Mouse (Mus musculus): ENCODE measurements around the gene Cfd. TPM values are rescaled to one million over a fixed set of nuclear protein-coding genes. Genes with fewer than 3 reads are reported as not detected.

Cfd gene
- polyA plus RNA-seq (2014; fragmentation: Nextera tagmentation; extraction: Ambion mirVana) = not detected in 2 replicates

DNA sequence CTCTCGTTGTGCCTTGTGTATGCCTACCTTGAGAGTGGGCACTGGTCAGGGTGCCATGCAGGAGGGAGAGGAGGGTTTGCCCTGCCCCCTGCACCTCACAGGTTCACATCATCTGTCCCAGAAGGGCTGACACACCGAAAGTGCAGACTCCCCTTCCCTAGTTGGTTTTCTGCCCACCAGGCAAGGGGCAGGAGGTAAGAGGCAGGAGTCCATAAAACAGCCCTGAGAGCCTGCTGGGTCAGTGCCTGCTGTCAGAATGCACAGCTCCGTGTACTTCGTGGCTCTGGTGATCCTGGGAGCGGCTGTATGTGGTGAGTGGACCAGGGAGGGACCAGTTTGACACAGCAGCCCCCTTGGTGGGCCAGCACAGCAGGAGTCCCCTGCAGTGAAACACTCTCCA is at the start of gene Cfd:
Gene Cfd, plus strand, starts transcription at position 184 of the 400 bp plus-strand sequence.
- ATAC-seq (ENCODE audit: low FRiP score) = no peak
- H3K9ac ChIP-seq = no peak within 1 kb of the TSS

DNA sequence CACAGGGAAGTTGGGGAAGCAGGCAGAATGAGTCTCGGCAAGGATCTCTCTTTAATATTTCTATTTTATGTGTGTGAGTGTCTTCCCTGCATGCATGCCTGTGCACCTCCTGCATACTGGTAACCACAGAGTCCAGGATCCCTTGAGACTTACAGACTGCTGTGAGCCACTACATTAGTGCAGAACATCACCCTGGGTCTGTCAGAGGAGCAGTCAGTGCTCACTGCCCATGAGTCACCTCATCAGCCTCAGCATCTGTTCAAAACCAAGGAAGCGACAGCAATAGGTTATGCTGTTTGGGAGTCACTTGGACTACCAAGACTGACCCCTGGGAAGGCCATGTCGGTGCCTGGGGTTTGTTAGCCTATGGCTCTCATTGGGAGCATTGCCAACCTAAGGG is 48.3 kb upstream of the Cfd start:
- no peak for DNase-seq (ENCODE audit: low spot score)
- H3K4me3 ChIP-seq (replicated peaks; ENCODE audit: low read length) = no peak overlapping the region
- H3K9ac ChIP-seq = no peak overlapping the region
- peaks cover 19% of the 10 kb centered on the region for H3K4me1 ChIP-seq (replicated peaks; ENCODE audit: control insufficient read depth, insufficient read depth, low read length)
- H3K36me3 ChIP-seq (replicated peaks; ENCODE audit: control insufficient read depth, insufficient read depth) = no peaks in the 10 kb centered on the region
- no peaks in the 10 kb centered on the region for H3K27me3 ChIP-seq (ENCODE audit: control insufficient read depth, insufficient read depth, low read length)
- no peak overlapping the region for H3K27ac ChIP-seq
- H3K9me3 ChIP-seq (ENCODE audit: control insufficient read depth, low read length) = no peaks in the 10 kb centered on the region
- WGBS = 70% methylated on average over 3 of the region's 3 CpGs
- peak; percentile 5; the same call in 1 of the 2 replicates for ATAC-seq (ENCODE audit: low FRiP score)
- no peak overlapping the region for H3K4me2 ChIP-seq (replicated peaks)

More for the DNA sequence above, at the start of gene Cfd:
- peaks cover 14% of the 10 kb centered on the region for H3K36me3 ChIP-seq (replicated peaks; ENCODE audit: control insufficient read depth, insufficient read depth)
- H3K4me1 ChIP-seq (replicated peaks; ENCODE audit: control insufficient read depth, insufficient read depth, low read length) = no peaks in the 10 kb centered on the region
- H3K4me3 ChIP-seq (replicated peaks; ENCODE audit: low read length) = no peak within 1 kb of the TSS
- WGBS = 35% methylated on average over 5 of the region's 5 CpGs
- H3K27me3 ChIP-seq (ENCODE audit: control insufficient read depth, insufficient read depth, low read length) = no peaks in the 10 kb centered on the region
- no peaks in the 10 kb centered on the region for H3K9me3 ChIP-seq (ENCODE audit: control insufficient read depth, low read length)
- H3K27ac ChIP-seq = no peak within 1 kb of the TSS
- no peak within 1 kb of the TSS for H3K4me2 ChIP-seq (replicated peaks)
- no peak for DNase-seq (ENCODE audit: low spot score)

DNA sequence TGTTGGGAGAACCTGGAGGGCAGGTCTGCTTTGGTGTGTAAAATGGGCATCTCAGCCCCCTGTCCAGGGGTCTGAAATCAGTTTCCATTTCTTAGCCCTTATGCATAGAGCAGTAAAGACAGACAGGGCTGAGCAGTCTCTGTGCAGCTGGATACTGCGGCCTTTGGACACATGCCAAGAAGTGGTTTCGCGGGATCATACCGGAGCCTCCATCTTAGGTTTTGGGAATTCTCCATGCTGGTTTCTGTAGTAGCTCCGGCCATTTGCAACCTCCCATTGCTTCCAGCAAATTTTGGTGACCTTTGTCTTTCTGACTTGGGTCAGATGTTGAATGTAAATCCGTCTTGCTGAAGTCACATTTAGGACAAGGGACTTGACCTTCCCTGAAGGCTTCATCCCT is 47.2 kb upstream of the Cfd start:
- ATAC-seq (ENCODE audit: low FRiP score) = no peak
- Histone ChIP-seq H3K9me3 (ENCODE audit: control insufficient read depth, low read length) (no peaks in the 10 kb centered on the region), H3K4me1 (replicated peaks; ENCODE audit: control insufficient read depth, insufficient read depth, low read length) (peaks cover 19% of the 10 kb centered on the region), H3K27me3 (ENCODE audit: control insufficient read depth, insufficient read depth, low read length) (no peaks in the 10 kb centered on the region), H3K4me2 (replicated peaks) (no peak overlapping the region; the same call in 1 of the 2 replicates), H3K27ac (no peak overlapping the region), H3K4me3 (replicated peaks; ENCODE audit: low read length) (no peak overlapping the region), H3K36me3 (replicated peaks; ENCODE audit: control insufficient read depth, insufficient read depth) (no peaks in the 10 kb centered on the region), H3K9ac (no peak overlapping the region)
- WGBS = 53% methylated on average over 6 of the region's 6 CpGs
- no peak for DNase-seq (ENCODE audit: low spot score)

DNA sequence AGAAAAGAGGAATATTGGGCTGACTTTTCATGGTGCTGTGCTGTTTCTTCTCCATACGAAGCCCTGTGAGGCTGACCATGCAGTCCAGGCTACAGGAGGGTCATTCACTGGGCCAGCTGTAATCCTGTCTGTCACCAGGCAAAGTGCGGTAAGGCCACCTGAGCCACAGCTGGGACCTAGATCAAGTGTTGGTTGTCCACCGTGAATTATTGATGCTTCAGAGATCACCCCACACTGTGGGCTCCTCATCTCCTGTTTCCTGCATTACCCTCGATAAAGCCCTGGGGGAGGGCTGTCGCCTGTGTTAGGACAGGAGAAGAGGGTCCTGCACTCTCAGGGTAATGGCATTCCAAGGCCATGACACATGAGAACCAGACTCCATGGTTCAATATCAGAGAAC is 44.1 kb upstream of the Cfd start:
- Histone ChIP-seq H3K4me3 (replicated peaks; ENCODE audit: low read length) (no peak overlapping the region), H3K36me3 (replicated peaks; ENCODE audit: control insufficient read depth, insufficient read depth) (no peaks in the 10 kb centered on the region), H3K27me3 (ENCODE audit: control insufficient read depth, insufficient read depth, low read length) (no peaks in the 10 kb centered on the region), H3K4me1 (replicated peaks; ENCODE audit: control insufficient read depth, insufficient read depth, low read length) (peaks cover 14% of the 10 kb centered on the region), H3K9me3 (ENCODE audit: control insufficient read depth, low read length) (no peaks in the 10 kb centered on the region), H3K9ac (no peak overlapping the region), H3K4me2 (replicated peaks) (no peak overlapping the region), H3K27ac (no peak overlapping the region)
- WGBS = 71% methylated on average over 5 of the region's 5 CpGs
- ATAC-seq (ENCODE audit: low FRiP score) (no peak), DNase-seq (ENCODE audit: low spot score) (no peak)

DNA sequence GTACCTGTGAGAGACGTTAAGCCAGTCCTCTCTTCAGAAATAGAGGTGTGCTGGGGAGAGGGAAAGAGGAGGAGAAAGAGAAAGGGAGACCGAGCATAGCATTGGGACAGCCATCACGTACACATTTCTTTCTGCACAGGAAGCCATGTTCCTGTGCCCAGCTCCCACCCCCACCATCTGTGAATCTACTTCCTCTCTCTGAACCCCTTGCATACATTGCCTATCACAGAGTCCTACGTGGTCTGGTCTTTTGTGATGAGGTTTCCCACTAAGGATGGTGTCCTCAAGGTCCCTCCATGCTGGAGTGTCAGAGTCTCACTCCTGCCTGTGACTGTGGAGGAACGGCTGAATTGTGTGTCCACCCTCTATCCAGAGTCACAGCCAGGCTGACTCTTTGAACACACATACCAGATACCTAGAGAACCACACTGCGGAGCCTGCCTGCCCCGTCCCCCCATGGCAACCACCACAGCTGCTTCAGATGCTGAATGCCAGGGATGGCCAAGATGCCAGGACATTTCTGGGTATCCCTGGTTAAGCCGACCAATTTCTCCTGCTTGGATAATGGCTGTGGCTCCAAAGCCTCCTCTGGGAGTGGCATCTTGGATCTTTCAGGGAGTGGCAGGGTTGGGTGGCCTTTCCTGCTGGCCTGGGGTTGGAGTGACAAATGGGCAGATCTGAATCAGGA is 40.6 kb upstream of the Cfd start:
- ATAC-seq (ENCODE audit: low FRiP score) = no peak
- H3K4me2 ChIP-seq (replicated peaks) = no peak overlapping the region
- no peaks in the 10 kb centered on the region for H3K27me3 ChIP-seq (ENCODE audit: control insufficient read depth, insufficient read depth, low read length)
- no peak overlapping the region for H3K9ac ChIP-seq
- peaks cover 24% of the 10 kb centered on the region for H3K4me1 ChIP-seq (replicated peaks; ENCODE audit: control insufficient read depth, insufficient read depth, low read length)
- no peaks in the 10 kb centered on the region for H3K36me3 ChIP-seq (replicated peaks; ENCODE audit: control insufficient read depth, insufficient read depth)
- no peaks in the 10 kb centered on the region for H3K9me3 ChIP-seq (ENCODE audit: control insufficient read depth, low read length)
- no peak overlapping the region for H3K4me3 ChIP-seq (replicated peaks; ENCODE audit: low read length)
- DNase-seq (ENCODE audit: low spot score) = no peak
- WGBS = 80% methylated on average over 8 of the region's 8 CpGs
- H3K27ac ChIP-seq = no peak overlapping the region

DNA sequence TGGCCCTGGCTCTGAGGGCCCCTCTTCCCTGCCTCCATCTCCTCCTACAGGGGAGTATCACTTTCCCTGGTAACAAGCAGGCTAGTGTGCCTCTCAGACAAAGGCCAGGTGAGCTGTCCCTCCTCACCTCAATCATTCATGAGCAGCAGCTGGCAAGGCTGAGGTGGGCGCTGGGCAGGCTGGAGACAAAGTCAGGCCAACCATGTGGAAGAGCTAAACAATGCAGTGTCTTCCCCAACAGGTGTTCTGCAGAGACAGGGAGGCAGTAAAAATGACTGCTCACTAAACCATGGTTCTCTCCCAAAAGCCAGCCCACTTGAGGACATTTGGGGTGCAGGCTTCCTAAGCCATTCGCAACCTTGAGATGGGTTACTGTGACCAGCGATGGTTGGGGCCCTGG is 39.0 kb upstream of the Cfd start:
- DNase-seq (ENCODE audit: low spot score) (no peak), ATAC-seq (ENCODE audit: low FRiP score) (no peak)
- Histone ChIP-seq H3K4me1 (replicated peaks; ENCODE audit: control insufficient read depth, insufficient read depth, low read length) (peaks cover 36% of the 10 kb centered on the region), H3K9me3 (ENCODE audit: control insufficient read depth, low read length) (no peaks in the 10 kb centered on the region), H3K27me3 (ENCODE audit: control insufficient read depth, insufficient read depth, low read length) (no peaks in the 10 kb centered on the region), H3K36me3 (replicated peaks; ENCODE audit: control insufficient read depth, insufficient read depth) (peaks cover 5% of the 10 kb centered on the region; the same call in 1 of the 2 replicates), H3K4me3 (replicated peaks; ENCODE audit: low read length) (no peak overlapping the region), H3K4me2 (replicated peaks) (peak overlapping the region; percentile 74; the same call in 1 of the 2 replicates), H3K27ac (peak overlapping the region; percentile 98), H3K9ac (peak overlapping the region; percentile 75; the same call in 1 of the 2 replicates)
- 80% methylated on average over 3 of the region's 3 CpGs for WGBS

DNA sequence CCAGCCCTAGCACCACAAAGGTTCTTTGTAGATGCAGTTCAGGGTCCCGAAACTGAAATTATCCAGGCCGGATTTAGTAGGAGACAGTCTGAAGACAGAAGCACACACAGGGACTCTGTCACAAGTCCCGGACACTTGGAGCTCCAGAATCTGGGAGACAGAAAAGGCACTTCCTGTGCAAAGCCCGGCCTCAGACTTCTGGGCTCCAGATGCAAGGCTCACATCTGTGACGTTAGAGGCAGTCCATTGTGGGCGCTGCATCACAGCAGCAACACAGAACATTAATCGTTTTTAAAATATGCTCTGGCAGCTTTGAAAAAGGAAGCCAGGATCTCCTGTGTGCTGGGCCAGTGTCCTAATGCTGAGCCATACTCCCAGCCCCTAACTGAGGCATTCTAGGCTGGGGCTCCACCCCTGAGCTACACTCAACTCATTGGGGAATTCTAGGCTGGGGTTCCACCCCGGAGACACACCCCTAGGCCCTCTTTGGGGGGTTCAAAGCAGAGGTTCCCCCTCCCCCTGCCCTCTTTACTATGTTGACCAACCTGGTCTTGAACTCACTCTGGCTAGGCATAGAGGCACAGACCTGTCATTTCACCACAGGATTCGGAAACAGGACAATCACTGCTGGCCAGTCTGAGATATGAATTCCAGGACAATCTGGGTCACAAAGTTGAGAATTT is 38.4 kb upstream of the Cfd start:
- Histone ChIP-seq H3K4me1 (replicated peaks; ENCODE audit: control insufficient read depth, insufficient read depth, low read length) (peaks cover 42% of the 10 kb centered on the region), H3K27ac (peak overlapping the region; percentile 98), H3K4me2 (replicated peaks) (peak overlapping the region; percentile 74), H3K27me3 (ENCODE audit: control insufficient read depth, insufficient read depth, low read length) (no peaks in the 10 kb centered on the region), H3K9ac (peak overlapping the region; percentile 75), H3K36me3 (replicated peaks; ENCODE audit: control insufficient read depth, insufficient read depth) (peaks cover 11% of the 10 kb centered on the region; the same call in 1 of the 2 replicates), H3K4me3 (replicated peaks; ENCODE audit: low read length) (peak overlapping the region; percentile 95), H3K9me3 (ENCODE audit: control insufficient read depth, low read length) (no peaks in the 10 kb centered on the region)
- ATAC-seq (ENCODE audit: low FRiP score) = no peak
- WGBS = 65% methylated on average over 9 of the region's 9 CpGs
- no peak for DNase-seq (ENCODE audit: low spot score)

DNA sequence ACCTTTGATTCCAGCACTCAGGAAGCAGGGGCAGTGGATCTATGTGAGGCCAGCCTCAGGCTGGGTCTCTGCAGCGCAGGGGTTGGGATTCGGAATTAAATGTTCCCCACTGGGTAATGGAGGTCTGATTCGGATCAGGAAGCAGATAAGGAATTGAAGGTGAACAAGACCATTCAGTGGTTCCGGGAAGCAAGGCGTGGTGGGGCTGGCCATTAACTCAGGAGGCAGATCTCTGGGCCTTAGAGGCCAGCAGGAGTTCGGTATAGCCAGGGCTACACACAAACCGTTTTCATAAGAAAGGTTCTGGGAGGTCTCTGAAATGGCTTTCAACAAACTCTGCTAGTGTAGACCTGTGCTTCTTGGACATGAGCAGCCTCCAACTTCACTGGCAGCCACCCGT is 37.8 kb upstream of the Cfd start:
- peak overlapping the region; percentile 95 for H3K4me3 ChIP-seq (replicated peaks; ENCODE audit: low read length)
- peak overlapping the region; percentile 75 for H3K9ac ChIP-seq
- peaks cover 16% of the 10 kb centered on the region; the same call in 1 of the 2 replicates for H3K36me3 ChIP-seq (replicated peaks; ENCODE audit: control insufficient read depth, insufficient read depth)
- ATAC-seq (ENCODE audit: low FRiP score) (no peak), DNase-seq (ENCODE audit: low spot score) (no peak)
- peak overlapping the region; percentile 74 for H3K4me2 ChIP-seq (replicated peaks)
- 21% methylated on average over 8 of the region's 8 CpGs for WGBS
- H3K4me1 ChIP-seq (replicated peaks; ENCODE audit: control insufficient read depth, insufficient read depth, low read length) = peaks cover 48% of the 10 kb centered on the region
- no peaks in the 10 kb centered on the region for H3K27me3 ChIP-seq (ENCODE audit: control insufficient read depth, insufficient read depth, low read length)
- H3K27ac ChIP-seq = peak overlapping the region; percentile 98
- no peaks in the 10 kb centered on the region for H3K9me3 ChIP-seq (ENCODE audit: control insufficient read depth, low read length)

DNA sequence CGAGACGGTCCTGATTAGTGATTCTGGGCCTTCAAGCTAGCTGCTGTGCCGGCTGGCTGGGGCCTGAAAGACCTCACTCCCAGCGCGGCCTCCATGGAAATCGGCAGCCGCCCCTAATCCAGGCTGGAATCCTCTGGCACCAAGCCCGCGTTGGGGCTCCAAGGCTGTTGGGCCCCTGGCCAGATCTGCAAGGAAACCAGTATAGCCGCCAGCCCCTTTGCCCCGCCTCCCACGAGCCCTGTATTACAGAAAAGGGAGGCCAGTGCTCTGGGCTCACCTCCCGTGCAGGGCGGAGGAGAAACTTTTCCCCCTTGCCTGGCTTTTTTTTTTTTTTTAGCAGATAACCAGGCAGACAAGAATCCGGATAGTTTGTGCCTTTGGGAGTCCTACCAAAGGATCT is 37.3 kb upstream of the Cfd start:
- Histone ChIP-seq H3K27ac (peak overlapping the region; percentile 98), H3K27me3 (ENCODE audit: control insufficient read depth, insufficient read depth, low read length) (no peaks in the 10 kb centered on the region), H3K4me2 (replicated peaks) (peak overlapping the region; percentile 74), H3K4me3 (replicated peaks; ENCODE audit: low read length) (peak overlapping the region; percentile 95), H3K4me1 (replicated peaks; ENCODE audit: control insufficient read depth, insufficient read depth, low read length) (peaks cover 53% of the 10 kb centered on the region), H3K36me3 (replicated peaks; ENCODE audit: control insufficient read depth, insufficient read depth) (peaks cover 20% of the 10 kb centered on the region; the same call in 1 of the 2 replicates), H3K9me3 (ENCODE audit: control insufficient read depth, low read length) (no peaks in the 10 kb centered on the region), H3K9ac (peak overlapping the region; percentile 75)
- ATAC-seq (ENCODE audit: low FRiP score) (peak; percentile 10; the same call in 1 of the 2 replicates), DNase-seq (ENCODE audit: low spot score) (peak; percentile 88)
- WGBS = under 1% methylated on average over 15 of the region's 15 CpGs

Data from hindbrain, embryonic 14.5 days (tissue).